Mouse (Mus musculus) heart, adult 8-10 months (tissue): ENCODE measurements at regions not wholly inside any gene's neighbourhood (a gene's known extent, or its start where the extent isn't known, plus 50 kb on each side); places are given as distances from the start of the nearest gene placed in this dataset.
"Not testable (repeated sequence)": the region's sequence is repeated elsewhere in the genome, so short reads cannot be mapped to it uniquely, and the experiment has no call there.

Experiments used
- DNase-seq: peaks from one replicate; pipeline ENCODE4 v3.0.0; 2022; ENCODE audit warnings: low spot score

- no peak for DNase-seq
These were observed 481.2 kb upstream of the Brinp1 start for GRCm38 (mm10) chr4:69435390-69435789.

DNA sequence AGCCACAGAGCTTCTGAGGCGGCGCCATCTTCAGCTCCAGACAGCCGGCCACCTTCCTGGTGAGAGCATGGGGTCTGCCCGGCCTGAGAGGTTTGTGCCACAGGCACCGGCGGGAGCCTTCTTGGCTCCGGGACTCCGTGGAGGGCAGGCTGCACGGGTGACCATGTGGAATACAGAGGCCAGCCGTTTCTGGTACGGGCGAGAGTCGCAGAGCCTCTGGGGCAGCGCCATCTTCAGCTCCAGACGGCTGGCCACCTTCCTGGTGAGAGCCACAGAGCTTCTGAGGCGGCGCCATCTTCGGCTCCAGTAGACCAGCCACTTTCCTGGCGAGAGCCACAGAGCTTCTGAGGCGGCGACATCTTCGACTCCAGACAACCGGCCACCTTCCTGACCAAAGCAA is 456.2 kb upstream of the Brinp1 start:
- not testable (repeated sequence) for DNase-seq

DNA sequence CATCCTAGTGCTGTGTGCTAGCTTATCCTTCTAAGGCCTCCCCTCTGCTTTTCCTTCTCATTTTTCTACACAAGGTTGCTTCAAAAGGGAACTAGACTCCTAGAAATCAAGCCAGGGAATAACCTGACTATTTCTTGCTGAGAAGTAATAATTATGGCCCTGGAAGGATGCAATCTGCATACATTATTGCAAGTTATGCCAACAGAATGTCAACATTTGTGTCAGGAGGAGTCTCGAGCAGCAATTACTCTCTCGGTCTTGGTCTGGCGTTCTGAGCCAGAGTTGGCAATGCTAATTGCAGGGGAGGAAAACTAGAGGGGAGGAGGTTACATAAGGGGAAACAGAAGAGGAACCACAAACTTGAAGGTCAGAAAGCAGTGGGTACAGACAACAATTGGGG is 441.3 kb upstream of the Brinp1 start:
- DNase-seq, result no peak

GRCm38 (mm10) chr4:69383318-69383717 is 429.1 kb upstream of the Brinp1 start:
- DNase-seq, result no peak

DNA sequence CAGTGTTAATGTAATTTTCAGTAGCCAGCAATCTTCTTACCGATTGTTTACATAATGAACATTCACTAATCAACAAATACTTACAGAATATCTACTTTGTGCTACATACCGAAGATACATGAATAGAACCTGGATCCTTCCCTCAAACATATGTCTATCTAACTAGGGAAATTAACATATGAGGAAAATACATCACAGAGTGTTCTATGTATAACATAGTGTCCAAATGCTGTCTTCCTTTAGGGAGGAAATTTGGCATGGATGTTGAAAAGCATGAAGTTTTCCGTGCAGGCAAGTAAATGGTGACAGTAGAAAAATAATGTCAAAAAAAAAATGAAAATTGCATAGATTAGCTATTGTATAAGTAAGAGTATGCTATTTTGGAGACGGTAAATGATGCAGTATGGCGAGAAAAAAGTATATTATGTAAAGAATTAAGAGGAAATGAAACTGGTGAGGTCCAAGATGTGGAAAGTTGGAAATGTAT is 392.8 kb upstream of the Brinp1 start:
- DNase-seq, result no peak

GRCm38 (mm10) chr4:69327606-69328005 is 373.4 kb upstream of the Brinp1 start:
- no peak for DNase-seq
